Mouse (Mus musculus) frontal cortex, postnatal 25 days (tissue): ENCODE measurements around the gene Bbs1.
"Not testable (repeated sequence)": the region's sequence is repeated elsewhere in the genome, so short reads cannot be mapped to it uniquely, and the experiment has no call there.

Experiments used
- DNase-seq, 2 experiments: peaks; one replicate each; pipeline ENCODE4 v3.0.0; 2022; ENCODE audit warnings: low spot score in 2 of 2

Bbs1 gene

DNA sequence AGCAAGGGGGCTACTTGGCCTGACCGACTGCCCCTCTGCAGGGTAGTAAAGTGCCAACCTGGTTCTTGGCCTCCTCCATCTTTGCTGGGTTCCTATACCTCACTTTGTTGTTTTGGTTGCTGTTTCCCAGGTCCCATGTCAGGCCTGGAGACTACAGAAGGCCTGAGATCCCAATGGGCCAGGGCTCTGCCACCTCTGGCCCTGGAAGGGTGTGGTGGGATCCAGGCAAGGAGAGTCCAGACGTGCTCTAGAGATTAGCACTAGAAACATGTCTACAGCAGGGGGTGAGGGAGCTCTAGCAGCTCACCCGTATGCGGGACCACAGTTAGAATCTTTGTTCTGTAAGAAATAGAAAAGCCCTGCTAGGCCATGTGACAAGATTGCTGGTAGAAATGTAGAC, 22.5 kb downstream of the Bbs1 start:
- DNase-seq: no peak

DNA sequence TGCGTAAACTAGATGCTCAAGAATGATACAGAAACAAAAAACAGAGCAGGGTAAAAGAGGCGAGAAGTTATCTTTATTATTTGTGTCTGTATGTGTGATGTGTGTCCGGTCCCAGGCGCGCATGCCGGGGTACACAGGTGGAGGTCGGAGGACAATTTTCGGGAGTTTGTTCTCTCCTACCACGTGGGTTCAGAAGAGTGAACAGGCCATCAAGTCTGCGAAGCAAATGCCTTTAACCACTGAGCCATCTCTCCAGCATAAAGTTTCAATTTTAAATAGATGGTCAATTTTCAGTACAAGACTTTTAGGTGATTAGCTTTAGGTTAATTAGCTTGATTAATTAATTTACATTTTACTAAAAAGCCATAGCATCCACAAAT, 27.1 kb downstream of the Bbs1 start:
- no peak for DNase-seq

DNA sequence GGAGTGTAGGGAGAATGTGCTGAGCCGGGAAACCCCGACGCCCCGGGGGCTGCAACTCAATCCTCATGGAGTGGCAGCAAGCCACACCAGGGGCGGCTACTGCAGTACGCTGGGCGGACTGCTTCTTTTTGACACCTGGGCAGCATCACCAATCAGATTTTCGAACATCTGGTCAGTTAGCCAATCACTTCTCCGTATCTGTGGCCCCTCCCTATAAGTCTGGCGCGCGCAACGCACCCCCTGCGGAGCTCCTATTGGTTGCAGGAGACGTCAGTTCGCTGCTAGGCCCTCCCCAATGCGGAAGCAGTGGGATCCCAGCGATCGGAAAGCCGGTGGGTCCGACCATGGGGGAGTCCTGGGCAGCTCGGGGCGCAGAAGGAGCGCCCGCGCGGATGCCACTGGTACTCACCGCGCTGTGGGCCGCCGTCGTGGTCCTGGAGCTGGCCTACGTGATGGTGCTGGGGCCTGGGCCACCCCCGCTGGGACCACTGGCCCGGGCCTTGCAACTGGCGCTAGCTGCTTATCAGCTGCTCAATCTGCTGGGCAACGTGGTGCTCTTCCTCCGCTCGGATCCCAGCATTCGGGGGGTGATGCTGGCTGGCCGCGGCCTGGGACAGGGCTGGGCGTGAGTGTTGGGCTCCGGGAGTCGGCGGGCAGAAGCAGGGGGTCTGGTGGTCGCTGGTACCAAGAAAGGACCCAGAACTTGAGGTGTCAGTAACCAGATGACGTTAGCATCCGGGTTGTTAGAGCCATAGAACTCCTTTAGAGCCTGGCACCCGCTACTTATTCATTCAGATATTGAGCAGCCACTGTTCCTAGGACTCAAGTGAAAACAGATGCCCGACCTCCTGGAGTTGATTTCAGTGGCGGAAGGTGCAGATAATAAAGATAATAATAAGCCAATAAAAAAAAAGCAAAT, 27.8 kb downstream of the Bbs1 start, which contains the start of gene Zdhhc24:
Zdhhc24 (plus strand) TSS at position 264 of the 919 bp plus-strand sequence.
- peak; percentile 92 to 94 for DNase-seq

DNA sequence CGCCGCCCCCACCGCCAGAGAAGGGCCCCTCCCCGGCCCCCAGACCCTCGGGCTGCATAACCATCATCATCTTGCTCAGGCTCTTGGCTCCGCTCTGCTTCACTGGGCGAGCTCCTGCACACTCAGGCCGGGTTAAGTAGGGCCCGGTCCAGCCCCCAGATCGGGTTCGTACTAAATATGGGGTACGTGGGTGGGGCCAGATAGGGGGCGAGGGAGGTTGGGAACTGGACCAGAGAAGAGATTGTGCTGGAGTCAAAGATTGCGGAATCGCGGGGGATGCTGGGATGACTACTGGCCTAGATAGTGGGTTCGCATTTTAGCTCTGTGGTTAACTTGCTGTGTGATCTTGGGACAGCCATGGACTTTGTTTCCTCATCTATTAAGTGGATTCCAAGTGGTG, 28.6 kb downstream of the Bbs1 start, which contains the start of gene Actn3:
Actn3 (minus strand) TSS at position 125 of the 400 bp plus-strand sequence.
- DNase-seq: no peak

DNA sequence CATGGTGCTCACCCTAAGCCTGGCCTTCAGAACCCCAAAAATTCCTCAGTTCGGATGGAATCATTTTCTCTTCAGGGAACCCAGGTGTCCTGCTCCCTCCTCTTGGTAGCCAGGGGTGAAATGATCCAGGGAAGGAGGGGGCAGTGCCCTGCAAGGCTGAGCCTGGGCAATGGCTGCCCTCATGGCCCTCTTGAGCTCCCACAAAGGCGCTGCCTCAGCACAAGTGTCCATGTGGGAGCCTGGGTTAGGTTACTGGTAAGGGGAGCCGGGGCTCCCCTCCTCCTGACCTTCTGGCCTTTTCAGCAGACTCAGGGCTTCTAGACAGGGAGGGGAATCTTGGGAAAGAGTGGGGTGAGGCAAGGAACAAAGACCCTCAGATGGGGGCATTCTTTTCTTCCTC, 29.7 kb downstream of the Bbs1 start:
- DNase-seq: no peak

DNA sequence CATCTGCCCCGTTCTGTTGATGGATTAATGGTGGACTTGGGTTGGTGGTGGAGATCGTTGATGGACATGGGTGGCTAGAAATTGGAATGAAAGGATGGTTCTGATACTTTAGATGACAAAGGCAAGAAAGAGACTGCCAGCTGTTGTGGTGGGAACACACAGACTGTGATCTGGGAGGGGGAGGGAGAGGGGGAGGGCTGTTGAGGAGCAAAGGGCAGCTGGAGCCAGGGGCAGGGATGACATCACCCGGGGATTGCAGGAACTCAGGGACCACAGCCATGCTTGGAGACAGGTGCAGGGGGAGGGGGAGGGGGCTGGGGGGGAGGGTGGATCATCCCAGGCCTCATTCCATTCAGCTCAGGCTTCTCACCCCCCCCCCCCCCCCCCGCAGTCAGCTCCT, 30.2 kb downstream of the Bbs1 start:
- DNase-seq: no peak

DNA sequence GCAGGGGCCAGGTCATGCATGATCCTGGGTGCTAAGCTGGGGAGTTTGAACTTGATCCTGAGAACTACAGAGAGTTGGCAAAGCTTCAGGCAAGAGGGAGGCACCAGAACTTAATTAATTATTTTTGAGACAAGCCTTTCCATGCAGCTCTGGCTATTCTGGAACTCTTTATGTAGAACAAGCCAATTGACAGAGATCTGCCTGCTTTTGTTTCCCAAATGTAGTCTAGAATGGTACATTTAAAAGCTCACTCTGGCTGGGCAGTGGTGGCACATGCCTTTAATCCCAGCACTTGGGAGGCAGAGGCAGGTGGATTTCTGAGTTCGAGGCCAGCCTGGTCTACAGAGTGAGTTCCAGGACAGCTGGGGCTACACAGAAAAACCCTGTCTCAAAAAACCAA, 31.8 kb downstream of the Bbs1 start:
- not testable (repeated sequence) for DNase-seq

GRCm38 (mm10) chr19:4865147-4865546, 41.3 kb downstream of the Bbs1 start:
- DNase-seq: no peak

GRCm38 (mm10) chr19:4863048-4863447, 43.4 kb downstream of the Bbs1 start:
- no peak for DNase-seq

DNA sequence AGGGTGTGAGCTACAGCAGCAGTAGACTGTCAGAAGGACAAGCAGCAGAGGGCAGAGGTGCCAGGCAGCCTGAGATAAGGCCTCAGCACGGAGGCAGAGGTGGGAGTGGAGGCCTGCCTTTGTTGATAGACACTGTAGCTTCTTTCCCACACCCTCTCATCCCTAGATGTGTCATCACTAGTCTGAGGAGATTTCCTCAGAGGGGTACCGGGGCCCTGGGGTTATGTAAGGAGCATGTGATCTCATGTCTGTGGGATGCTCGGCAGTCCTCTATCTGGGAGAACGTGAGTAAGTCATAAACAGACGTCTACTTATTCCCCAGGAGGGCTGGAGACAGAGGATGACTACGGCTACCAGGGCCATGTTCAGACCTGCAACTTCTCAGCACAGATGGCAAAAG, 47.3 kb downstream of the Bbs1 start:
- DNase-seq: no peak

DNA sequence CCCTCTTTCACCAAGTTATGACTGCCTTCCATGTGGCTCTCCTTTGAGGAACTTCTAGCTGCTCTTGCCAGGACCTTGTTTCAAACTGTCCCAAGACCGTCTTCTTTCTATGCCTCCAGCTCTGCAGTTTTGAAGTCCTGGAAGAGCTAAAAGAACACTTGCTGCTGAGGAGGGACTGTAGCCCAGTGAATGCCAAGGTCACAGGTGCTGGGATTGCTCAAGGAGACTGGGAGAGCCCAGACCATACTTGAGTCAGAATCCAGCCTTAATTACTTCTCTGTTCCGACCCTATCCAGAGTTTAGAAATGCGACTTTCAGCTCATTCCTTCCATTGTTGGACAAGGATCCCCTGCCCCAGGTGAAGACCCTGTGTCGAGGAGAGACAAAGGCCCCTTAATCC, 50.5 kb downstream of the Bbs1 start:
- no peak for DNase-seq

- DNase-seq: no peak
These were observed 51.0 kb downstream of the Bbs1 start for GRCm38 (mm10) chr19:4855470-4855820.

GRCm38 (mm10) chr19:4854552-4855469, 51.6 kb downstream of the Bbs1 start, which contains the start of gene Ctsf:
Gene Ctsf (plus strand): TSS chr19:4855130.
- DNase-seq: peak; percentile 71 to 84

GRCm38 (mm10) chr19:4850281-4850680, 56.1 kb downstream of the Bbs1 start:
- no peak for DNase-seq

DNA sequence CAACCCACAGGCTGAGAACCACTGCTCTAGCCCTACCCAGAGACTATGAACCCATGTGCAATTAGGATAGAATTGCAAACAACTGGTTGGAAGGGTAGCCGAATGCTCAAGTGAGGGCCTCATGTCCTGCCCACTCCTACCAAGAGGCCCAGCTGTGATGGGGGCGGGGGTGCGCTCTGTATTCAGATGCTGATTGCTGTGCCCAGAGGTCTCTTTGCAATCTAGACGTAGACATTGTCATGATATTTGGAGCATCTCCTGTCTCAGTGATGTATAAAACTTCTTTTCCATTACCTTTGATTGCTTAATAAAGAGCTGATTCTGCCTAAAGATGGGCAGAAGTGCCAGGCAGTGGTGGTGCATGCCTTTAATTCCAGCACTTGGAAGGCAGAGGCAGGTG, 56.6 kb downstream of the Bbs1 start:
- DNase-seq: no peak

GRCm38 (mm10) chr19:4847490-4847889, 58.9 kb downstream of the Bbs1 start:
- DNase-seq: no peak

- DNase-seq: no peak
These were observed 60.6 kb downstream of the Bbs1 start for GRCm38 (mm10) chr19:4845846-4846245.

- DNase-seq: no peak
These were observed 63.8 kb downstream of the Bbs1 start for GRCm38 (mm10) chr19:4842611-4843010.

- no peak for DNase-seq
These were observed 65.6 kb downstream of the Bbs1 start for GRCm38 (mm10) chr19:4840848-4841247.

GRCm38 (mm10) chr19:4839149-4839548, 67.3 kb downstream of the Bbs1 start, which contains the start of the genes Ccs and Ccdc87:
Gene Ccs (minus strand): TSS chr19:4839332.
Gene Ccdc87 (plus strand): TSS chr19:4839366.
- DNase-seq: peak; percentile 88 to 93

DNA sequence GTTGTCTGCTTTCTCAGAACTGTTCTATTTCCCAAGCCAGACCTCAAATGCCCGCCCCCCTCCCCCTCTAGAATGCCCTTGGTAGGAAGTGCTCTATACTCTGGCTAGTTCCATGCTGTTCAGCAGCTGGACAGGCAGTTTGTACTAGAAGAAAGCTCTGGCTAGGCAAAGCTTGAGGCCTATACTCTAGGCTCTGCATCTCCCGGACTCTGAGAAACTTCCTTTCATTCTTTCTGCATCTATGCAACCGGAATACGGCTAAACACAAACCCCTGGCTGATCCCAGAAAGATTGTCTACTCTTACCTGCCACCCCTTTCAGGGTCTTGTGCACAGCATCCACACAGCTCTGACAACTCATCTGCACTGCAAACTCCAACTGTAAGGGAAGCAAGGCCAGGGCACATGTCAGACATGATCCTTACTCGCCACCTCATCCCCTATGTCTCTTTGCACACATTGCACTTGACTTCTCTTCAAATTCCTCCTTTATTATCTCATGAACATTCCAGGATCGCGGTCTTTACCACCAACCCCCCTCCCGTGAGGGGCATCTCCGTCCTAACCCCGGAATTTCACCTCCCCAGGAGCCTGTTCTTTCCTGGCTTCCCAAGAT, 67.8 kb downstream of the Bbs1 start:
- no peak for DNase-seq

DNA sequence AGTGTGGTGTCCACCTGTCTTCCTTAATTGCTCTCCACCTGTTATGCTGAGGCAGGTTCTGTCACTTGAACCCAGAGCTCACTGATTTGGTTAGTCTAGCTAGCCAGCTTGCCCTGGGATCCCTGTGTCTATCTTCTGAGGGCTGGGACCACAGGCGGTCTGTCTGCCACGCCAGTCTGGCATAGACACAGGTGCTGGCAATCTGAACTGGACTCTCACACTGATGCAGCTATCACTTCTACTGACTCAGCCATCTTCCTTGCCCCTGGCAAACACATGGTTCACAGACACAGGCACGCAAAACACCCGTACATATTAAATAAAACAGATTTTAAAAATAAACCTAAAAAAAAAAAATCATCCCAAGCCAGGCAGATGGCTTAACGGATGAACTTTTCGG, 69.4 kb downstream of the Bbs1 start:
- DNase-seq: no peak
